Mouse (Mus musculus): Measurements from ENCODE around the gene Eefsec.

Eefsec gene

GRCm38 (mm10) chr6:88265355-88265754 is 181.0 kb downstream of the Eefsec start:
- no peak for DNase-seq (ENCODE audit: low spot score)

GRCm38 (mm10) chr6:88262160-88262559 is 184.2 kb downstream of the Eefsec start:
- peak; percentile 26 for DNase-seq (ENCODE audit: low spot score)

DNA sequence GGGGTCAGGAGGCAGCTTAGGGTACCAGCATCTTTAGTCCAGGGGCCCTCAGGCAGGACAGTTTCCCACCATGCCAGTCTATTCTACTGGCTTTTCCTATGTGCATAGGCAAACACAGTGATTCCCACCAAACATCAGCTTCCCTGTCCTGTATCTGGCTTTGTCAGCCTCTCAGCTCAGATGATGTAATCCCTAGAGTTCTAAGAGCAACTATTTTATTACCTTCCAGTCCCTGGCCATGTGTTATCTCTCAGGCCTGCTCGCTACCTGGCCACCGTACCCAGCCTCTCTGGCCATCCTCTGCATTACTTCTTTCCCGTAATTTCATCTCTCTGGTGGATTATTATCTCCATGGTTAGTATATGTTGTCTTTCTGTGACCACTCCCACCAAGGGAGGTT is 185.7 kb downstream of the Eefsec start:
- DNase-seq (ENCODE audit: low spot score): no peak

DNA sequence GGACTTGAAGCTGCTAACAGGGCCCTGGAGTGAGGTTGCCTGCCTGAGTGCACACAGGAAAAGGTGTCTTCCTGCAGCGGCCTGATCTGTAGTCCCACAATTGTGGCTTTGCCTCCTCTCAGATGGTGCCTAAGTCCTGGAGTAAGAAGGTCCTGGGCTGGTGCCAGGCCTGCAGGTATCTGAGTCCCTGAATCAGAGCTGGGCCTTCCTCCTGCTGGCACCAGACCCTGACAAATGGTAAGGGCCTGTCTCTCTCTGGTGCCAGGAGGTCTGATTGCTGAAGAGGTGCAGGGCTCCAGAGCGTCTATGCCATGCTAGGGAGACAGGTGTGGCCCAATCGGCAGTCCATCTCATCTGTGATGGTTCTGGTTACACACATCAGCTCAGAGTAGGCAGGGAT is 186.7 kb downstream of the Eefsec start:
- no peak for DNase-seq (ENCODE audit: low spot score)

- no peak for DNase-seq (ENCODE audit: low spot score)
These were observed 190.9 kb downstream of the Eefsec start for GRCm38 (mm10) chr6:88255435-88255834.

- no peak for DNase-seq (ENCODE audit: low spot score)
These were observed 192.3 kb downstream of the Eefsec start for GRCm38 (mm10) chr6:88254082-88254481.

DNA sequence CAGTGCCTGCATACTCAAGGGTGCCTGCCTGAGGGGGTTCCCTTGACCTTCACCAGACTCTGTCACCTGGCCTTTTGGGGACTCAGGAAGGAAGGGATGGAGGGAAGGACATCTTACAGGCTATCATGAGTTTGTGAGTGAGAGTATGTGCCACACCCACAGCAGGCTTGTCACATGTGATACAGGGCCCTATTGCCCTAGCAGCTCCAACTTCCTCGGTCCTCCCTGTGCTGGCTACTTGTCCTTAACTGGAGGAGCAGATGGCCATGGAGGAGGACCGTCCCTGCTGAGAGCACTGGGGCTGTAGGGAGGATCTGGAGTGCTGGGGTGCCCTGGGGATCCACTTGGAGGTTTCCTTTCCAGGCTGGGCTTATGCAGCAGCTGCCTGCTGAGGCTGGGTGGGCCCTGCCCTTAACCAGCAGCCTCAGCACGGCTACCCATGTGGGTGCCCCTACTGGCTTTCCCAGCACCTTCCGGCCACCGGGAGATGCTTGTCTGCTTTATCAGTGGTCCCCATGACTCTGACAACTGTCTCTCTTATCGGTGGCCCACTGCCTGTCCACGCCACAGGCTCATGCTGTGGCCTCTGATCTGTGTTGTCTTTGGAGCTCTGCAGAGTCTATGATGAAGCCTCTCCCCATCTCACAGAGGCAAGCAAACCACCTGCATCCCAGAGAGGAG is 194.4 kb downstream of the Eefsec start:
- no peak for DNase-seq (ENCODE audit: low spot score)

- no peak for DNase-seq (ENCODE audit: low spot score)
These were observed 194.9 kb downstream of the Eefsec start for GRCm38 (mm10) chr6:88251396-88251795.

DNA sequence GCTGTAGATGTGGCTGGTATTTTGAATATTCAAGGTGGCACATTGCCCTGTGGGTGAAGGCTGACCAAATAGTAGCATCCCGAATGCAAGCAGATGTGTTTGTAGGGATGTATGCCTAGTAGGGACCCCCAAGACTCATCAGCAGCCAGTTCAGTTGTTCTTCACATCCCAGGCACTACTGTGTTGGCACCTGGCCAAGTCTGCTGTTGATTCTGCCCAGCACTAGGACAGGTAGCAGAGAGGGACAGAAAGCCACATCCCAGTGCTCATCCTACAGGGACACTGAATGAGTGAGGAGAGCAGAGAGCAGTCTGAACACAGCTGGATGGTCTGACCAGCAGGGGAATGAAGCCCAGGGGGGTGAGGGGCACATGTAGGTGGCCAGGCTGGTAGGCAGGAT is 197.1 kb downstream of the Eefsec start:
- DNase-seq (ENCODE audit: low spot score): no peak

GRCm38 (mm10) chr6:88242604-88243003 is 203.7 kb downstream of the Eefsec start:
- peak; percentile 81 for DNase-seq (ENCODE audit: low spot score)

- no peak for DNase-seq (ENCODE audit: low spot score)
These were observed 209.8 kb downstream of the Eefsec start for GRCm38 (mm10) chr6:88236513-88236912.

DNA sequence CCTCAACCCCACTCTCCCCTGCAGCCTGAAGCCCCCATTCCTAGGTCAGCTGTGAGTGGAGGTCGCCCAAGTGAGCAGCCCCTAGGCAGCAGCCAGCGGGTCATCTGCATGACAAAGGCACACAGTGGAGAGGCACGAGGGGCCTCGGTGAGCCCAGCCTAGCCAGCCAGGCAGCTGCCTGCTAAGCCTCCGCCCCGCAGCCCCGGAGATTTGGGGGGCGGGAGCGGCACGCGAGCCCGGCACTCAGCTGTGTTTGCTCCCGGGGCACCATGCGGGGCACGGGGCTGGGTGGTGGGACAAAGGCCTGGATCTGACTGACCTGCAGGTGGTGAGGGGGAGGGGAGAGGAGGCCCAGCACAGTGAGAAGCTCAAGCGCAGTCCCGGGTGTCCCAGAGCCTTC is 210.4 kb downstream of the Eefsec start:
- peak; percentile 62 for DNase-seq (ENCODE audit: low spot score)

DNA sequence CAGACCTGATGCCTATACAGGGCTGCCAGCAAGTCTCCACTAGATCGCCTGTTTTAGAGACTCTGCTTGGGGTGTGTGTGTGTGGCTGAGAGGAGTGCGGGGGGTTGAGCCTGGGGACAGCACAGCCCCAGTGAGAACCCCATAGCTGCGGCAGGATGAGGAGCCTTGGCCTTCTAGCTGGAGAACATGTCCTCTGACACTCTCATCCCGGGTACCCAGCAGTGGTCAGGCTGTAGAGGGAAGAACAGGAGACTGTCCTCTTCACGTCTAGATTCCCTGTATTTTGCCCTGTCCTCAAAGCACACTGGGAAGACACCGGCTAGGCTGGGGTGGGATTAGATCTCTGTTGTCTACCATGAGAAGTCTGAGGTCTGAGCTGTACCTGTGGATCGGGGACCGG is 210.9 kb downstream of the Eefsec start:
- no peak for DNase-seq (ENCODE audit: low spot score)

DNA sequence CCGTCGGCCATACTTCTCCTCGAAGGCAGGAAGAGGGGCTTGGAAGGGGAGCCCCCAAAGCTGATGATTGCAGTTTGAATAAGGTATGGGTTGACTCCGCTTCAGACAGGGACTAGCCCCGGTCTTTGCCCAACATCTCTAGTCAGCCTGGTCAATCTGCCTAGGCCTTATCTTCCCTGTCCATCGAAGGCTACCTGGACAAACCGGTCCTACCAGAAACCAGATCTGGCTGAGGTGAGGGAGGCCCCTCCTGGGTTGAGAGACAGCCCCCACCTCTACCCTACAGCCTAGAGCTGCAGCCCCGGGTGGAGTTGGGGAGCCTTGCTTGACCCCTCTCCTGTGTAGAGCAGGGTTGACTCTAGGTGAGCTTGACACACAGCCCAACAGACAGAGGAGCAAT is 212.3 kb downstream of the Eefsec start:
- no peak for DNase-seq (ENCODE audit: low spot score)

GRCm38 (mm10) chr6:88232221-88232620 is 214.1 kb downstream of the Eefsec start:
- no peak for DNase-seq (ENCODE audit: low spot score)

GRCm38 (mm10) chr6:88231821-88232220 is 214.5 kb downstream of the Eefsec start:
- no peak for DNase-seq (ENCODE audit: low spot score)

DNA sequence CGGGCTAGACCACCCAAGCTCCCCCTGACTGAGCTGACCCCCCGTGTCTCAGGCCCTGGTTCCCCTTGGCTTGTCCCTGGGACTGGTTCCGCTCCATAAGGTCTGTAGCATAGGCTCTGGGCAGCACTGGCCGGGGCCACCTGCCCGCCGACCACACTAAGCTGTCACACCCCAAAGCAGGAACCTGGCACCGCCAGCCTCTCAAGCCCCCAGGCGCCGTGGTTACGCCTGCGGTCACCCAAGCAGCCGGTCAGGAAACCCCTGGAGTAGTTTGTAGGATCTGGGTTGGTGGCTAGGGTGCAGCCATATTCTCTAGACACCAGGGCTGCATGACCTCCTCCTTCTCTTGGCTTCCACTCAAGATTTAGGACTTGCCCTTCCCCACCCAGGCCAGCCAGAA is 217.1 kb downstream of the Eefsec start:
- DNase-seq (ENCODE audit: low spot score): no peak

DNA sequence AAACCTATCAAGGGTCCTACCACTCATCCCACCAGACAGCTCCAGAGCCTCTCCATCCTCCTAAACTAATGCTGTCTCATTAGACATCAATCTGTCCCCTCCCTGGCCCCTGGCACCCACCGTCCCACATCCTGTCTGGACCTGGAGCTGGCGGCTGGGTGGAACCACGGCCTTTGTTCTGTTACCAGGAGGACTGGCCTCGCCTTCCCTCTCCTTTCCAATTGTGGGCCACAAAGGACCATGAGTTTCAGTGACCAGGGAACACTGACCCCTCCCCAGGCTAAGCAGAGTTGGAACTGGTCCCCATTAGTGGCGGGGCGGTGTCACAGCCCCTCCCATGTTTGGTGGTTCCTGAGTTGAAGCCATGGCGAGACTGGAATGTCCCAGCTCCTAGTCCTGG is 218.8 kb downstream of the Eefsec start:
- DNase-seq (ENCODE audit: low spot score): no peak

DNA sequence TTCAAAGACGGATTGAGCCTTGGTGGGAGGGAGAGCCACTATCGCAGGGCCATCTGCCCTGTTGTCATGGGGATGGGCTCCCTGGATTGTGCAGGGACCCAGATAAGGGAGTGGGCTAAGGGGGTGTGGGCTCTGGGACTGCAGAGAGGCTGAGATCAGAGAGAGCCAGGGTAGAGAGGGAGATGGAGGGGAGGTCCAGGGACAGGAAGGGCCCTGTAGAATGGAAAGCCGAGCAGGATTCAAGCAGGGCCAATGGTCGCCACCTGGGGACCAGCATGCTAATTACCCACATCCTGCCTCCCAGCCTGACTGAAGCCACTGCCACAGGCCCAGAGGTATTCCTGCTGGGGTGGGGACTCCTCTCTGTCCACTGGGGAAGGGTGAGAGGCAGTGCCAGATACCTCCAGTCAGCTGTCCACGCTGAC is 219.8 kb downstream of the Eefsec start:
- DNase-seq (ENCODE audit: low spot score): peak; percentile 54

DNA sequence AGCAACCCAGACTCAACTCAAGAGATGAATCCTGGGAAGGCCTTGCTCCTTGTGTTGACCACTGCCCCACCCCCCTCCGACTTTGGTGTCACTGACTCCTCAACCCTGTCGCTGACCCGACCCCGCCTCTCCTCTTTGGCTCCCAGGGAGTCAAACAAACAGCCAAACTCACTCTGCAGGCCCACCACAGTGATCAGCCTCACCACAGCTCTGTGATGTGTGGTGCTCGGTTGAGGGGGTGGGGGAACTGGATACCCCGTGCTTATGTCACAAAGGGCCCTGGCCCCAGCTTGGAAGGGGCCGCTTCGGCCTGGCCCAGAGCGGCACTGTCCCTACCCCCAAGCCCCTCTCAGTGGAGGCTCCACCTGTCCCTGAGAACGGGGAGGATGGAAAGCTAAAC is 224.4 kb downstream of the Eefsec start, which contains the start of gene Dnajb8:
Gene Dnajb8, plus strand, starts transcription at position 301 of the 400 bp plus-strand sequence.
- no peak for DNase-seq (ENCODE audit: low spot score)

DNA sequence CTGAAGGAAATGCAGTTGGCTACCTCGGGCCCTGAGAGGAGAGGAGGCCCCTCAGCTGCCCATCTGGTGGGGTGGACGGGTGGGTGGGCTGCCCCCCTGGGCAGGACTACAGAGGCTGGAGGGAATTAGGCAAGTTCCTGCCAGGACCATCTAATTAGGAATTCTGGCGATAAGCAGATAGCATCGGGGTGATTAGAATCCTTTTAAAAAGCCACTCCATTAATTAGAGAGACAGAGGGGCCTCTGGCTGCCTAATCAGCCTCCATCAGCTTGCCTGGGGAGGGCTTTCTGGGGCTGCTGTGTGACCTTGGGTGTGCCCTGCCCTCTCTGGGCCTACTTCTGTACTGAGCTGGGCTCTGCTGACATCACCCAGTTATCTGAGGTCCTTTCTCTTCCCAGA is 227.2 kb downstream of the Eefsec start:
- peak; percentile 15 for DNase-seq (ENCODE audit: low spot score)

DNA sequence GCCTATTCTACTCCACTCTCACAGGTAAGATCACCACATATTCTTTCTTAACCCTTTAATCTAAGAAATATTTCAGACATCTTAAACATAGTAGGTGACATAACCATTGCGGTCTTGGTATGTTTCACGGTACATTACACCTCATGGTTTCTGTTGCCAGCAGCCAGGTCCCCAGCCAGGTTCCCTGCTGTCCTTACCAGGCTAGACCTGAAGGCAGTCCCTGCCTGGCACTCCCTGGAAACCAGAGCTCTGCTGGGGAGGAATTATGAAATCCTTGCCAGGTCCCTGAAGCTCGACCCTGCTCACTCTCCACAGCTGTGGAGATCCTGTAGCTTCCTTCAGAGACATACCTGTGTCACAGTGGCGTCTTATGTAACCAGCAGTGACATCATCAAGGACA is 230.1 kb downstream of the Eefsec start:
- DNase-seq (ENCODE audit: low spot score): no peak

DNA sequence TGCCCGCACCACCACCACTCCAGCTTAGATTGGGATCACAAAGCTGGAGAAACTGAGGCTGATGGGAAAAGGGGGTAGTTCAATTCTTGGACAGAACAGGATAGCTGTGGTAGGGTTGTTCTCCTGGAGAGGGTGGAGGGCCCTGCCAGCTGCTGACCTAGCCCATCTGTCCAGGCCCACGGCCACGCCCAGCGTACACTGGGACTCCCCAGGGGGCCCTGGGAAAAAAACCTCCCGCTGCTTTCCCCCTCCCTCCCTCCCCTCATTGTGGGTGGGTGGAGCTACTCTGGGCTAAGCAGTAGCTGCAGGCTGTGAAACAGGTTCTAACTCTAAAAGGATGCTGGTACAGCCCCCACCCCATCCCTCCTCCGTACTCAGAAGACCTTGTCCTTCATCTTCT is 230.5 kb downstream of the Eefsec start:
- DNase-seq (ENCODE audit: low spot score): no peak

- no peak for DNase-seq (ENCODE audit: low spot score)
These were observed 236.2 kb downstream of the Eefsec start for GRCm38 (mm10) chr6:88210182-88210581.
